Mouse (Mus musculus): Measurements from ENCODE around the gene Iqgap2.

Iqgap2 gene

DNA sequence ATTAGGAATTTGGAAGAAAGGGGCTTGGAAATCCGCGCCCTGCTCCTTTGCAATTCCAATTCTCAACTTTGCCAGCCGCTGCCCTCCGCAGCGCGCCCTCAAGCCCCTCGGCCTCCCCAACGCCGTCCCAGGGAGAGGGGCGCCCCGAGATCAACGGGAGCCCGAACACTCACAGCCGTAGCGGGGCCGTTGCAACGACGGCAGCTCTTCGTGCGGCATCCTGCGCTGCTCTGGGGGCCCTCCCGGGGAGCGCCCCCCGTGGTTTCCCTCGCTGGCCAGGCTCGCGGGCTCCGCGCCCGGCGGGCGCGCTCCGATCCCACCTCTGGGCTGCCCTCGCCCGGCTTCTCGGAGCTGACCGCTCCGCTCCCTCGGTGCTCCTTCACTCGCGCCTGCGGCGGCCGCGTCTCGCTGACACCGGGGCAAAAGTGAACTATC lies at the start of gene Iqgap2:
Iqgap2 (minus strand) TSS at position 432 of the 435 bp plus-strand sequence.
- no peak for DNase-seq (ENCODE audit: low read depth, low spot score)

GRCm38 (mm10) chr13:95940811-95941210 lies 49.1 kb upstream of the Iqgap2 start:
- no peak for DNase-seq (ENCODE audit: low read depth, low spot score)

DNA sequence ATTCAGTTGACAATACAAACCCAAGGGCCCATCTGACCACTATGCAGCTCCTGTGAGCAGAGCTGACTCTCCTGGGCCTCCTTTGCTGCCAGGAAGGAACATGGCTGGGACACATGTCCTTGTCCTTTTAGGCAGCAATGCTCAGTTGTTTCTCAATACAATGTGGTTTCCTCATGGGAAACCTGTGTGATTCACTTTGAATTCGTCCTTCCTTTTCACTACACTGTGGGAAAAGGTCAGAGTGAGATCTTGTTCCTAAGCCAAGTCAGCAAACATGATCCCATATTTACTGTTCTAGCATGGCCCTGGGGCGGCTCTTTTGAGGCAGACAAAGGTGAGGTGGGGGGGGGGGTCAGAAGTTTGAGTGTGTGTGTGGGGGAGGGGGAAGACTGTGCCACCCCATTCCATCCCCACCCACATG lies 32.5 kb upstream of the Iqgap2 start:
- DNase-seq (ENCODE audit: low read depth, low spot score): no peak

DNA sequence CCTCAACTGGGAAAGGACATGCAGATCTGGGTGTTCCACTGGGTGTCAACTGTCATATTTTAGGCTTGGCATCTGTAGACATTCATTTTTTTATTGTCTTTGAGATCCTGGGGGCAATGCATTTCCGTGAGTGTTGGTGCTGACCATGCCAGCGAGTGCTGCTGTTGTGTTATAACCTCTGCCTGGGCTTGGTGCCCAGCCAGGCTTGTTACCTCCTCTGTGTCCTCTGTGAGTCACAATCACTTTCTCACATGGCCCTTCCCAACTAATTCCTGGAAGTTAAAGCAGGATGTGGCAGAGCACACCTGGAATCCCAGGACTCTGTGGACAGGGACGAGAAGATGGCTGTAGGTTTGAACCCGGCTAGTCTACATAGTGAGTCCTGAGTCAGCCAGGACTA lies 30.9 kb upstream of the Iqgap2 start:
- no peak for DNase-seq (ENCODE audit: low read depth, low spot score)

GRCm38 (mm10) chr13:95918624-95919284 lies 27.0 kb upstream of the Iqgap2 start:
- no peak for DNase-seq (ENCODE audit: low read depth, low spot score)

DNA sequence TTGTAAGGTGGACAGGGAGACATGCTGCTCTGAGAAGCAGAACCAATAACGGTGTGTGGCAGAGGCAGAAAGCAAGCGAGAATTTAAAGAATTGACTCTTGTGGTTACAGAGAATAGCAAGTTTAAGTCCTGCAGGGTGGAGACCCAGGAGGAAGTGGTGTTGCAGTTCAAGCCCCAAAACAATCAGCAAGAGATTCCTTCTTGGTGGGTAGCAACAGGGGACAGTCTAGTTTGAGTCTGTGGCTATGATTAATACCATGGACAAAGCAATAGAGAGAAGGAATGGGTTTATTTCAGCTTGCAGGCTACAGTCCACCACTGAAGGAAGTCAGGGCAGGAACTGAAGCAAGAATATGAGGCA lies 21.3 kb upstream of the Iqgap2 start:
- DNase-seq (ENCODE audit: low read depth, low spot score): no peak

DNA sequence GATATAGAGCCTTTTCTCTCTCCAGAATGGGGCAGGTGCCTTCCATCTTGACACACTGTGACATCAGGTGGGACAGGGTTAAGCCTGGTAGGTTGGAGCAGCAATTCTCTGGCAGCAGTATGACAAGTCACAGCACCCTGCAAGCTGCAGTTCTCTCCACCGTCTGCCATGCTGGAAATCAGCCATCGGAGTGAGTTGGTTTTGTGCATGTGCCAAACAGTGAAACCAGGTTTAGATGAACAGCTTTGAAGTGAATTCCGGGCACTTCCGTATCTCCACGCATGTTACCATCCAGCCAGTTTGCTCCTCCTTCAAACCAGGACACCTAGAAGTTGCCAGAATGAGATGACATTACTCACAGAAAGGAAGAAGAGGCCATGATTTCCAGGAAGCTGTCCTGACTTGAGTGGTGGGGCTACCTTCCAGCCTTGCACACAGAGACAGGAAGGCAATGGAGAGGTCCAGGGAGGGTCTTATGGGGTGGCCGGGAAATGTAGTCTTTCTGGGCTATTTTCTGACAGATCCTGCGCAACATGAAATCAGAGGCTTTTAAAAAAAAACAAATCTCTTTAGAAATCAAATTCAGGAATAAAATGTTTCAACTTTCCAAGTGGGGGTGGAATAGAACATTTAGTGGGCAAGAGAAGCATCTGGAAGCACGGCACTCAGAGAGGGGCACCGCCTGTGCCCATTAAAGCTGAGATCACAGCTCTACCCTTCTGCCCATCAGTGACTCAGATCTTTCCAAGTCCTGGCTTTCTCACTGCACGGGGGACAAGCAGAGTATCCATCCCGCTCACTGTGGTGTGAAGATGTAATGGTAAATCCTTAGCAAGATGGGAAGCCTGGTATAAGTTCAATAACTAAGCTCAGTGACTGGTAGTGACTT lies 20.7 kb upstream of the Iqgap2 start:
- DNase-seq (ENCODE audit: low read depth, low spot score): no peak

- no peak for DNase-seq (ENCODE audit: low read depth, low spot score)
Measured at GRCm38 (mm10) chr13:95910270-95910669, 18.5 kb upstream of the Iqgap2 start.

- DNase-seq (ENCODE audit: low read depth, low spot score): no peak
Measured at GRCm38 (mm10) chr13:95909244-95909643, 17.5 kb upstream of the Iqgap2 start.

GRCm38 (mm10) chr13:95902696-95903095 lies 11.0 kb upstream of the Iqgap2 start:
- no peak for DNase-seq (ENCODE audit: low read depth, low spot score)

DNA sequence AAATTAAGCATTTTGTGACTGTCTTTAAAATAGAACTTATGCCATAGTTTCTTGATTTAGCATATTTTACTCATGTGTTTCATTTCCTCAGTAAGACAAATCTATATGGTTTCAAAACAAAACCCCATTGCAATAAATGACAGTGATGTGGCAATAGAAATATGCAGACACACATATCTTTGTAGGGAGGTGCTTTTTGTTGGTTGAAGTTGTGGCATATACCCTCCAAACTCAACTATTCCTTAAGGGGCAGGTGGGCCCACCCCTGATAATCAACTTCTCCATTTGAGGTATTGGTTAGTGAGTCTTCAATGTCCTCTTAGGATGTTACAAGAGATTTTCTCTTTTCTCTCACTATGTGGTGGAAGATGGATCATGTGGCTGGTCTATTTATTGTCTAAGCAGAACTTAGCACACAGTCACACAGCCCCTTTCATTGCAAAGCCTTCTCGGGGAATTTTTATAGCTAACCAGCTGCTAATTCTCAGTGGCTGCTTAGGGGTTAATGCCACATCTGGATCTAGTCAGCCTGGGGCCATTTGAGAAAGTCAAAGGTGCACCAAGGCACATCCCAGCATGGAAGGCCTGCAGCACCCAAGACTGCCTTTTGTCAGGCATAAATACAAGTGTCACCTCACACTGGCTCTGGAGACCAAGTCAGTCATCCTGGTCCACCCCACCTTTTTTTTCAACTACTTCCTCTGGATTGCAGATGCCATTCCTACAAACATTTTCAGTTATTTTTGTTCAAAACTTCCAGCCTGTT lies 8.3 kb upstream of the Iqgap2 start:
- no peak for DNase-seq (ENCODE audit: low read depth, low spot score)

DNA sequence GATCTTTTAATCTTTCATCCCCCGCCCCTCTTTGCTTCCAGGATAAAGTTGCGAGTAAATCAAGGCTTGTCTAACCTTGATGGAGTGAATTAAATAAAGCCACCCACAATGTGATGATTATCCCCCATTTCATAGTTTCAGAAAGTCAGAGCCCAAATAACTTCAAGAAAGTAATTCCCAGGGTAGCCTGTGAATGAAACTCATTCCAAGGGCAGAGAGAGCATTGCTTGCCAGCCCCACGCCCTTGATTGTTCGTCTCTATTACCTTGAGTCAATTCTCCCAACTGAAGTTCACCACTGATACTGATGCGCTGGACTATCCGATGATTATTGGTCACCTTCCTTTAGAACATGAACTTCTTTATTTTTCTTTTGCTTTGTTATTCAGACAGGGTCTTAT lies 4.8 kb upstream of the Iqgap2 start:
- DNase-seq (ENCODE audit: low read depth, low spot score): no peak

- no peak for DNase-seq (ENCODE audit: low read depth, low spot score)
Measured at GRCm38 (mm10) chr13:95893166-95893565, 1.4 kb upstream of the Iqgap2 start.

DNA sequence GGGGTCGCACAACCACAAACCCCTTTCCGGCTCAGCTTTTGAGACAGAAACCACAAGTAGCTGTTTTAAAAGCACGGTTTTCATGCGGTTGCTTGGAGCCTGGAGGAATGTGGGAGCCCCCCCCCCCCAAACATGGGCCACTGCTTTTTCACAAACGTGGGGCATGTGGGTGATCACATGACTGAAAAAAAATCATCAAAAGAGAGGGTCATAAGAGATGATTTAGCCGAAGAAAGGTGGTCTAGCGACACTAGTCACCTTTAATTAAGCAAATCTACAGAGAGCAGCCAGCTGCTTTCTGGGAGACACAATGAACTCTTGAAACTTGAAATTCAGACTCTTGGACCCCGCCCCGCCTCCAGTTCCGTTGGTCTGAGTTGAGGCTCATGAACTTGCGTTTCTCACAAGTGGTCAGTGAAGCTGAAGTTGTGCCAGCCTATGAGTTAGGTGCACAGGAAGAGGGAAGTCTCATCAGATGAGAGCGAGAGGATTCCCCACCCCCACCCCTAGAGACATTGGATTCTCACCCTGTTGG lies 956 bp upstream of the Iqgap2 start:
- no peak for DNase-seq (ENCODE audit: low read depth, low spot score)

DNA sequence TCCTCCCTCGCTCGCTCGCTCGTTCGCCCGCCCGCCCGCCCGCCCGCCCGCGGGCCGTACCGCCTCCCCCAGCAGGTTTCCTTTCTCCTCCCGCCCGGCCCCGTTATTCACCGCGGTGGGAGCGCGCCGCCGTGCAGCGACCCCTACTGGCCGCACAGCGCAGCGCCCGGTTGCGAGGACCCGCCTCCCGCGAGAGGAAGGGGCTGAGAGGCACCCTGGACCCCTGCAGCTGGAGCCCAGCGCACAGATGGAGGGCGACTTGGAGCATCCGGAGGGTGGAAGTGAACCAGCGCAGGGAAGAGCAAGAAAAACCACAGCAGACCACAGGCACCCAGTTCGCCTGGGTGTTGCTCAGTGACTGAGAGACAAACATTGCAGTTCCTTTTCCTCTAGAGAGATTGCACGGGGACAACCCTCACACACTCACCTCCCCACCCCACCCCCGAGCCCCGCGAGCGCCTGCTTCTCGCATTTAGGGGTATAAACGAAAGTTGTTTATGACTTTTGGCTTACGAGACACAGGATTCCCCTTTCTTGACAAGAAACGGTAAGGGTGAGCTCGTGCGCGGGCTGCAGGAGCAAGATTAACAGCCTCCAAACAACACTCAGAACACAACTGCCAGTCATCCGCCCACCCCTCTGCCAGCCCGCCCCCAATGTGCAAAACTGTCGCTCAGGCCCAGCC lies 346 bp upstream of the Iqgap2 start:
- no peak for DNase-seq (ENCODE audit: low read depth, low spot score)

GRCm38 (mm10) chr13:95890851-95891471 lies 761 bp downstream of the Iqgap2 start:
- no peak for DNase-seq (ENCODE audit: low read depth, low spot score)

DNA sequence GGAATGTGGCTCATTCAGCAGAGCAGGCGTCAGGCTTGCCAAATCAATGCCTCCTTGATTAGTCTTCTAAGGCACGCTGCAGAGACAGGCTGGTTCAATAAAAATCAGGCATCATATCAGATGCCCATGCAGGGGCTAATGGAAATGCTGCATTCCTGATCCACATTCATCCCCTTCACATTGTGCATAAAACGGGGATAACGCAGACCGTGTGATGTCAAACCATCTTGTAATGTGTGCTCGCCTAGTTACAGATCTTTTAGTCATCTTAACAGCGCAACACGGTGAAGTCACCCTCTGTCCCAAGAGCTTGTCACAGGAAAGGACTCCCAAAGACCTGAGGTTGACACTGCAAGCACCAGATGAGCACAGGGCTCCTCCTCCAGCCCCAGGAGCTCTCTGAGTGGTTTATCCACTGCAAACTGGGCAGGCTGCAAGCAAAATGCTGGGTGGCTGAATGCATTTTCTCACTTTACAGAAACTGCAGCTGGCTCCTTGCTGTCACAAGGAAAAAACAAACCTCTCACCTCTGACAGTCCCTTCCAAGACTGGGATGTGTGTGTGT lies 1.7 kb downstream of the Iqgap2 start:
- DNase-seq (ENCODE audit: low read depth, low spot score): no peak

GRCm38 (mm10) chr13:95889366-95889765 lies 2.4 kb downstream of the Iqgap2 start:
- DNase-seq (ENCODE audit: low read depth, low spot score): no peak

- no peak for DNase-seq (ENCODE audit: low read depth, low spot score)
Measured at GRCm38 (mm10) chr13:95888621-95889020, 3.1 kb downstream of the Iqgap2 start.

- DNase-seq (ENCODE audit: low read depth, low spot score): no peak
Measured at GRCm38 (mm10) chr13:95888170-95888569, 3.6 kb downstream of the Iqgap2 start.

- DNase-seq (ENCODE audit: low read depth, low spot score): no peak
Measured at GRCm38 (mm10) chr13:95887375-95887774, 4.3 kb downstream of the Iqgap2 start.
